Mouse (Mus musculus) gastrocnemius, adult 8-10 months (tissue): ENCODE data around the gene Thra. TPM values are rescaled to one million over a fixed set of nuclear protein-coding genes. Genes with fewer than 3 reads are reported as not detected.
"Not testable (repeated sequence)": the region's sequence is repeated elsewhere in the genome, so short reads cannot be mapped to it uniquely, and the experiment has no call there.

ENCODE experiments used
- DNase-seq, 2 experiments: peaks; one replicate each; pipeline ENCODE4 v3.0.0; 2022; ENCODE audit warnings: low spot score in 2 of 2
- total RNA-seq, 4 experiments: library from RNA; stranded (reverse); gene quantifications; 2 replicates each; pipeline ENCODE4 v1.2.4; 2022

Gene Thra
- total RNA-seq, 4 experiments from 2014 or later: 67.5 to 81.5 (median 76.2) TPM

GRCm38 (mm10) chr11:98715946-98716345 is 24.5 kb upstream of the Thra start:
- DNase-seq: no peak

- DNase-seq: peak; percentile 67 to 76
Measured at GRCm38 (mm10) chr11:98717904-98718303, 22.5 kb upstream of the Thra start.

- no peak for DNase-seq
Measured at GRCm38 (mm10) chr11:98720756-98721155, 19.7 kb upstream of the Thra start.

- DNase-seq: peak; percentile 84 to 88
Measured at GRCm38 (mm10) chr11:98721458-98722226, 18.8 kb upstream of the Thra start.

GRCm38 (mm10) chr11:98723098-98723497 is 17.3 kb upstream of the Thra start:
- no peak for DNase-seq

- no peak for DNase-seq
Measured at GRCm38 (mm10) chr11:98725926-98726506, 14.4 kb upstream of the Thra start.

- DNase-seq: peak in 1 of 2 experiments; percentile 84
Measured at GRCm38 (mm10) chr11:98729119-98729588, 11.3 kb upstream of the Thra start, which contains the start of gene Med24. Med24 (minus strand) TSS chr11:98729435.

GRCm38 (mm10) chr11:98730727-98731126 is 9.7 kb upstream of the Thra start:
- DNase-seq: no peak

GRCm38 (mm10) chr11:98731134-98731533 is 9.3 kb upstream of the Thra start:
- DNase-seq: no peak

GRCm38 (mm10) chr11:98734020-98734419 is 6.4 kb upstream of the Thra start:
- no peak for DNase-seq

GRCm38 (mm10) chr11:98735111-98735510 is 5.3 kb upstream of the Thra start:
- no peak for DNase-seq

- no peak for DNase-seq
Measured at GRCm38 (mm10) chr11:98736176-98736575, 4.3 kb upstream of the Thra start.

GRCm38 (mm10) chr11:98737220-98737619 is 3.2 kb upstream of the Thra start:
- not testable (repeated sequence) for DNase-seq

GRCm38 (mm10) chr11:98738428-98738911 is 2.0 kb upstream of the Thra start:
- DNase-seq: no peak

- DNase-seq: no peak
Measured at GRCm38 (mm10) chr11:98738925-98739324, 1.5 kb upstream of the Thra start.

GRCm38 (mm10) chr11:98740026-98740392 is 429 bp upstream of the Thra start:
- DNase-seq: no peak

- DNase-seq: no peak
Measured at GRCm38 (mm10) chr11:98741051-98741620, 698 bp downstream of the Thra start.

GRCm38 (mm10) chr11:98741622-98742396 is 1.4 kb downstream of the Thra start:
- peak in 1 of 2 experiments; percentile 75 for DNase-seq

- DNase-seq: no peak
Measured at GRCm38 (mm10) chr11:98742397-98743291, 2.2 kb downstream of the Thra start.

GRCm38 (mm10) chr11:98743655-98744345 is 3.4 kb downstream of the Thra start:
- no peak for DNase-seq
